Mouse (Mus musculus): ENCODE data around the gene Ptgds. TPM values are rescaled to one million over a fixed set of nuclear protein-coding genes. Genes with fewer than 3 reads are reported as not detected.

Gene Ptgds
- polyA plus RNA-seq, 1 experiment from 2014 or later = 0.69 TPM

GRCm38 (mm10) chr2:25488671-25489068, 18.8 kb upstream of the Ptgds start:
- ATAC-seq (replicated peaks; ENCODE audit: low FRiP score) (no peak), DNase-seq (ENCODE audit: low spot score) (no peak)
- WGBS = 81% methylated on average over 7 of the region's 7 CpGs
- no peak overlapping the region for H3K4me2 ChIP-seq (ENCODE audit: low read depth, low read length, severe bottlenecking)
- H3K4me3 ChIP-seq (ENCODE audit: low read depth, low read length) = no peak overlapping the region
- no peaks in the 10 kb centered on the region for H3K4me1 ChIP-seq (replicated peaks; ENCODE audit: control insufficient read depth, insufficient read depth, low read length)
- no peak overlapping the region for H3K27ac ChIP-seq (ENCODE audit: low read depth, low read length)
- H3K36me3 ChIP-seq (ENCODE audit: control insufficient read depth, insufficient read depth, low read length) = no peaks in the 10 kb centered on the region
- no peaks in the 10 kb centered on the region for H3K27me3 ChIP-seq (ENCODE audit: control insufficient read depth, insufficient read depth, low read length)
- no peaks in the 10 kb centered on the region for H3K9me3 ChIP-seq (ENCODE audit: control insufficient read depth, low read length)
- H3K9ac ChIP-seq (ENCODE audit: low read length) = no peak overlapping the region

GRCm38 (mm10) chr2:25487965-25488670, 18.3 kb upstream of the Ptgds start:
- no peaks in the 10 kb centered on the region for H3K36me3 ChIP-seq (ENCODE audit: control insufficient read depth, insufficient read depth, low read length)
- no peak overlapping the region for H3K27ac ChIP-seq (ENCODE audit: low read depth, low read length)
- no peaks in the 10 kb centered on the region for H3K27me3 ChIP-seq (ENCODE audit: control insufficient read depth, insufficient read depth, low read length)
- no peaks in the 10 kb centered on the region for H3K4me1 ChIP-seq (replicated peaks; ENCODE audit: control insufficient read depth, insufficient read depth, low read length)
- H3K9ac ChIP-seq (ENCODE audit: low read length) = no peak overlapping the region
- H3K9me3 ChIP-seq (ENCODE audit: control insufficient read depth, low read length) = no peaks in the 10 kb centered on the region
- DNase-seq (ENCODE audit: low spot score) = no peak
- WGBS = 79% methylated on average over 6 of the region's 6 CpGs
- no peak overlapping the region for H3K4me3 ChIP-seq (ENCODE audit: low read depth, low read length)
- H3K4me2 ChIP-seq (ENCODE audit: low read depth, low read length, severe bottlenecking) = no peak overlapping the region
- ATAC-seq (replicated peaks; ENCODE audit: low FRiP score) = no peak

- Histone ChIP-seq H3K27me3 (ENCODE audit: control insufficient read depth, insufficient read depth, low read length) (no peaks in the 10 kb centered on the region), H3K9me3 (ENCODE audit: control insufficient read depth, low read length) (no peaks in the 10 kb centered on the region), H3K27ac (ENCODE audit: low read depth, low read length) (no peak overlapping the region), H3K4me2 (ENCODE audit: low read depth, low read length, severe bottlenecking) (no peak overlapping the region), H3K4me3 (ENCODE audit: low read depth, low read length) (no peak overlapping the region), H3K4me1 (replicated peaks; ENCODE audit: control insufficient read depth, insufficient read depth, low read length) (no peaks in the 10 kb centered on the region), H3K9ac (ENCODE audit: low read length) (no peak overlapping the region), H3K36me3 (ENCODE audit: control insufficient read depth, insufficient read depth, low read length) (no peaks in the 10 kb centered on the region)
- 72% methylated on average over 11 of the region's 11 CpGs for WGBS
- DNase-seq (ENCODE audit: low spot score) (no peak), ATAC-seq (replicated peaks; ENCODE audit: low FRiP score) (no peak)
Observed at GRCm38 (mm10) chr2:25484901-25485647, 15.2 kb upstream of the Ptgds start.

- no peak overlapping the region for H3K9ac ChIP-seq (ENCODE audit: low read length)
- H3K4me2 ChIP-seq (ENCODE audit: low read depth, low read length, severe bottlenecking) = no peak overlapping the region
- no peak for ATAC-seq (replicated peaks; ENCODE audit: low FRiP score)
- H3K27me3 ChIP-seq (ENCODE audit: control insufficient read depth, insufficient read depth, low read length) = no peaks in the 10 kb centered on the region
- H3K36me3 ChIP-seq (ENCODE audit: control insufficient read depth, insufficient read depth, low read length) = no peaks in the 10 kb centered on the region
- no peaks in the 10 kb centered on the region for H3K9me3 ChIP-seq (ENCODE audit: control insufficient read depth, low read length)
- DNase-seq (ENCODE audit: low spot score) = no peak
- WGBS = 27% methylated on average over 7 of the region's 7 CpGs
- H3K4me1 ChIP-seq (replicated peaks; ENCODE audit: control insufficient read depth, insufficient read depth, low read length) = no peaks in the 10 kb centered on the region
- no peak overlapping the region for H3K4me3 ChIP-seq (ENCODE audit: low read depth, low read length)
- no peak overlapping the region for H3K27ac ChIP-seq (ENCODE audit: low read depth, low read length)
Observed at GRCm38 (mm10) chr2:25482969-25483368, 13.1 kb upstream of the Ptgds start.

- H3K9me3 ChIP-seq (ENCODE audit: control insufficient read depth, low read length) = no peaks in the 10 kb centered on the region
- H3K4me2 ChIP-seq (ENCODE audit: low read depth, low read length, severe bottlenecking) = no peak overlapping the region
- no peaks in the 10 kb centered on the region for H3K4me1 ChIP-seq (replicated peaks; ENCODE audit: control insufficient read depth, insufficient read depth, low read length)
- 83% methylated on average over 1 of the region's 1 CpGs for WGBS
- no peak for ATAC-seq (replicated peaks; ENCODE audit: low FRiP score)
- H3K4me3 ChIP-seq (ENCODE audit: low read depth, low read length) = no peak overlapping the region
- no peak overlapping the region for H3K9ac ChIP-seq (ENCODE audit: low read length)
- no peak overlapping the region for H3K27ac ChIP-seq (ENCODE audit: low read depth, low read length)
- DNase-seq (ENCODE audit: low spot score) = no peak
- no peaks in the 10 kb centered on the region for H3K36me3 ChIP-seq (ENCODE audit: control insufficient read depth, insufficient read depth, low read length)
- no peaks in the 10 kb centered on the region for H3K27me3 ChIP-seq (ENCODE audit: control insufficient read depth, insufficient read depth, low read length)
Observed at GRCm38 (mm10) chr2:25480541-25480940, 10.7 kb upstream of the Ptgds start.

- no peak for DNase-seq (ENCODE audit: low spot score)
- Histone ChIP-seq H3K9ac (ENCODE audit: low read length) (no peak overlapping the region), H3K36me3 (ENCODE audit: control insufficient read depth, insufficient read depth, low read length) (no peaks in the 10 kb centered on the region), H3K4me3 (ENCODE audit: low read depth, low read length) (no peak overlapping the region), H3K9me3 (ENCODE audit: control insufficient read depth, low read length) (no peaks in the 10 kb centered on the region), H3K4me1 (replicated peaks; ENCODE audit: control insufficient read depth, insufficient read depth, low read length) (no peaks in the 10 kb centered on the region), H3K4me2 (ENCODE audit: low read depth, low read length, severe bottlenecking) (no peak overlapping the region), H3K27ac (ENCODE audit: low read depth, low read length) (no peak overlapping the region), H3K27me3 (ENCODE audit: control insufficient read depth, insufficient read depth, low read length) (no peaks in the 10 kb centered on the region)
- WGBS = 76% methylated on average over 10 of the region's 10 CpGs
- no peak for ATAC-seq (replicated peaks; ENCODE audit: low FRiP score)
Observed at GRCm38 (mm10) chr2:25479551-25480311, 9.9 kb upstream of the Ptgds start.

- 95% methylated on average over 3 of the region's 3 CpGs for WGBS
- no peak overlapping the region for H3K4me2 ChIP-seq (ENCODE audit: low read depth, low read length, severe bottlenecking)
- no peak overlapping the region for H3K4me3 ChIP-seq (ENCODE audit: low read depth, low read length)
- DNase-seq (ENCODE audit: low spot score) (no peak), ATAC-seq (replicated peaks; ENCODE audit: low FRiP score) (no peak)
- H3K27me3 ChIP-seq (ENCODE audit: control insufficient read depth, insufficient read depth, low read length) = no peaks in the 10 kb centered on the region
- H3K36me3 ChIP-seq (ENCODE audit: control insufficient read depth, insufficient read depth, low read length) = no peaks in the 10 kb centered on the region
- H3K9me3 ChIP-seq (ENCODE audit: control insufficient read depth, low read length) = no peaks in the 10 kb centered on the region
- no peak overlapping the region for H3K27ac ChIP-seq (ENCODE audit: low read depth, low read length)
- H3K4me1 ChIP-seq (replicated peaks; ENCODE audit: control insufficient read depth, insufficient read depth, low read length) = no peaks in the 10 kb centered on the region
- H3K9ac ChIP-seq (ENCODE audit: low read length) = no peak overlapping the region
Observed at GRCm38 (mm10) chr2:25477967-25478675, 8.3 kb upstream of the Ptgds start.

GRCm38 (mm10) chr2:25477541-25477940, 7.7 kb upstream of the Ptgds start:
- no peaks in the 10 kb centered on the region for H3K9me3 ChIP-seq (ENCODE audit: control insufficient read depth, low read length)
- DNase-seq (ENCODE audit: low spot score) (no peak), ATAC-seq (replicated peaks; ENCODE audit: low FRiP score) (no peak)
- no peak overlapping the region for H3K27ac ChIP-seq (ENCODE audit: low read depth, low read length)
- no peak overlapping the region for H3K4me3 ChIP-seq (ENCODE audit: low read depth, low read length)
- WGBS = 89% methylated on average over 8 of the region's 8 CpGs
- H3K27me3 ChIP-seq (ENCODE audit: control insufficient read depth, insufficient read depth, low read length) = no peaks in the 10 kb centered on the region
- no peaks in the 10 kb centered on the region for H3K4me1 ChIP-seq (replicated peaks; ENCODE audit: control insufficient read depth, insufficient read depth, low read length)
- no peak overlapping the region for H3K4me2 ChIP-seq (ENCODE audit: low read depth, low read length, severe bottlenecking)
- no peak overlapping the region for H3K9ac ChIP-seq (ENCODE audit: low read length)
- H3K36me3 ChIP-seq (ENCODE audit: control insufficient read depth, insufficient read depth, low read length) = no peaks in the 10 kb centered on the region
